Mouse (Mus musculus): ENCODE measurements at regions not wholly inside any gene's neighbourhood (a gene's known extent, or its start where the extent isn't known, plus 50 kb on each side); places are given as distances from the start of the nearest gene placed in this dataset.

DNA sequence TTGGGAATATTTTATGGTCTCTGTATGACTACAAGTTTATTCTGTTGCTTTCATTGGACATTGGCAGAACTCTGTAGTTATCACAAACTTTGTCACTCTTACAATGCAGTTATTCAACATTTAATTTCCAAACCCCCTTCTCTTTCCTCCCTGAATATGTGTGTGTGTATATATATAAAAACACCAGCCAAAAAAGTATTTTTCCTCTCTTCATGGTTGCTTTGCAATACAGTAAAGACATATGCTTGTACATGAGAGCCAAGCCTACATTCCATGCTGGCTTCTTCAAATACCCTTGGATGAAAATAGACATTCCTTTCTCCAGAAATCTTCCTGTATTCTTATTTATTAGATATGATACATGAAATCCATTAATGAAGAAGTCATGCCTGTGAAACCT is 287.3 kb upstream of the A1bg start:
- no peak overlapping the region for H3K4me3 ChIP-seq (ENCODE audit: low read depth, low read length)
- no peak for ATAC-seq (replicated peaks; ENCODE audit: low FRiP score)

DNA sequence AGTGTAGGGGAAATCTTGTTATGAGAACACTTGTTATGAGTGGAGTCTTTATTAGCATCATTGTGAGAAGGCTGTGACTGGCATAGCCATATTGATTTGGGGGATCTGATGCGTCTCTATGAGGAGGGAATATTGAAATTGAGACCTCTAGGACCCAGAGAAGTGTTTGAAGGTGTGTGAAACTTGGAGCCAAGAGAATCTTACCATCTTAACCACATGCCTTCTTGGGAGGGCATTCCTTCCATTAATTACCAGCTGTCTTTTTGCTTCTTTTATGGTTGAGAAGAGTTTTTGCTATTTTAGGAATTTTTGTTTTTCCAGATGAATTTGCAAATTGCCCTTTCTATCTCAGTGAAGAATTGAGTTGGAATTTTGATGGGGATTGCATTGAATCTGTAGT is 267.2 kb upstream of the A1bg start:
- Histone ChIP-seq H3K27ac (ENCODE audit: low read depth, low read length) (no peak overlapping the region), H3K27me3 (ENCODE audit: control insufficient read depth, insufficient read depth, low read length) (no peaks in the 10 kb centered on the region), H3K36me3 (ENCODE audit: control insufficient read depth, insufficient read depth, low read length) (no peaks in the 10 kb centered on the region), H3K4me1 (replicated peaks; ENCODE audit: control insufficient read depth, insufficient read depth, low read length) (no peaks in the 10 kb centered on the region), H3K9ac (ENCODE audit: low read length) (no peak overlapping the region), H3K4me2 (ENCODE audit: low read depth, low read length, severe bottlenecking) (no peak overlapping the region), H3K9me3 (ENCODE audit: control insufficient read depth, low read length) (no peaks in the 10 kb centered on the region), H3K4me3 (ENCODE audit: low read depth, low read length) (no peak overlapping the region)
- 85% methylated on average over 1 of the region's 1 CpGs for WGBS
- no peak for DNase-seq (ENCODE audit: low spot score)
- no peak for ATAC-seq (replicated peaks; ENCODE audit: low FRiP score)

More for the DNA sequence above, 287.3 kb upstream of the A1bg start:
- no peak overlapping the region for H3K4me2 ChIP-seq (ENCODE audit: low read depth, low read length, severe bottlenecking)
- no peaks in the 10 kb centered on the region for H3K36me3 ChIP-seq (ENCODE audit: control insufficient read depth, insufficient read depth, low read length)
- H3K27me3 ChIP-seq (ENCODE audit: control insufficient read depth, insufficient read depth, low read length) = no peaks in the 10 kb centered on the region
- no peak for DNase-seq (ENCODE audit: low spot score)
- H3K4me1 ChIP-seq (replicated peaks; ENCODE audit: control insufficient read depth, insufficient read depth, low read length) = no peaks in the 10 kb centered on the region
- no peak overlapping the region for H3K27ac ChIP-seq (ENCODE audit: low read depth, low read length)
- no peak overlapping the region for H3K9ac ChIP-seq (ENCODE audit: low read length)
- no peaks in the 10 kb centered on the region for H3K9me3 ChIP-seq (ENCODE audit: control insufficient read depth, low read length)

DNA sequence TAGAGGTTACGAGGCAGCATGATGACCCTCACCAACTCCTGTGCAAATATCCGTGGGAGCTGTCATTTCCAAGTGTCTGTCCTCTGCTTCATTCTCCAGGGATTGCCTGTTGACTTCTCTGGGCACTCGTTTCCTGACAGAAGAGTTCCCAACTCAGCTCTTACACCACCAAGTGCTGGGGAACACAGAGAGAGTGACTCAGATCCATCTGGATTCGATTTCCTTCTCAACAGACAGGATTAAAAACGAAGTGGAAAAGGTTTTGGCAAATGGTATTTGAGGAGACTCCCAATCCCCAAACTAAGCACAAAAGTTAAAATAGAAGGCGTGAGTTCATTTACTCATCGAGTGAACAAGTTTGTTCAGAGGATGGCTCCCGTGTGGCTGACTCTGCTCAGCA is 266.7 kb upstream of the A1bg start:
- Histone ChIP-seq H3K4me1 (replicated peaks; ENCODE audit: control insufficient read depth, insufficient read depth, low read length) (peaks cover under 1% of the 10 kb centered on the region; the same call in 1 of the 2 replicates), H3K9ac (ENCODE audit: low read length) (no peak overlapping the region), H3K27ac (ENCODE audit: low read depth, low read length) (no peak overlapping the region), H3K27me3 (ENCODE audit: control insufficient read depth, insufficient read depth, low read length) (no peaks in the 10 kb centered on the region), H3K4me3 (ENCODE audit: low read depth, low read length) (no peak overlapping the region), H3K4me2 (ENCODE audit: low read depth, low read length, severe bottlenecking) (no peak overlapping the region), H3K9me3 (ENCODE audit: control insufficient read depth, low read length) (no peaks in the 10 kb centered on the region), H3K36me3 (ENCODE audit: control insufficient read depth, insufficient read depth, low read length) (no peaks in the 10 kb centered on the region)
- DNase-seq (ENCODE audit: low spot score) = no peak
- ATAC-seq (replicated peaks; ENCODE audit: low FRiP score) = no peak
- whole genome bisulfite sequencing = 69% methylated on average over 8 of the region's 8 CpGs

GRCm38 (mm10) chr15:61184597-61184963 is 261.8 kb upstream of the A1bg start:
- Histone ChIP-seq H3K27ac (ENCODE audit: low read depth, low read length) (no peak overlapping the region), H3K4me3 (ENCODE audit: low read depth, low read length) (no peak overlapping the region), H3K27me3 (ENCODE audit: control insufficient read depth, insufficient read depth, low read length) (no peaks in the 10 kb centered on the region), H3K9me3 (ENCODE audit: control insufficient read depth, low read length) (no peaks in the 10 kb centered on the region), H3K9ac (ENCODE audit: low read length) (no peak overlapping the region), H3K36me3 (ENCODE audit: control insufficient read depth, insufficient read depth, low read length) (no peaks in the 10 kb centered on the region), H3K4me1 (replicated peaks; ENCODE audit: control insufficient read depth, insufficient read depth, low read length) (peaks cover 6% of the 10 kb centered on the region; the same call in 1 of the 2 replicates), H3K4me2 (ENCODE audit: low read depth, low read length, severe bottlenecking) (no peak overlapping the region)
- WGBS = 6% methylated on average over 2 of the region's 2 CpGs
- ATAC-seq (replicated peaks; ENCODE audit: low FRiP score) = peak; percentile 49
- no peak for DNase-seq (ENCODE audit: low spot score)

DNA sequence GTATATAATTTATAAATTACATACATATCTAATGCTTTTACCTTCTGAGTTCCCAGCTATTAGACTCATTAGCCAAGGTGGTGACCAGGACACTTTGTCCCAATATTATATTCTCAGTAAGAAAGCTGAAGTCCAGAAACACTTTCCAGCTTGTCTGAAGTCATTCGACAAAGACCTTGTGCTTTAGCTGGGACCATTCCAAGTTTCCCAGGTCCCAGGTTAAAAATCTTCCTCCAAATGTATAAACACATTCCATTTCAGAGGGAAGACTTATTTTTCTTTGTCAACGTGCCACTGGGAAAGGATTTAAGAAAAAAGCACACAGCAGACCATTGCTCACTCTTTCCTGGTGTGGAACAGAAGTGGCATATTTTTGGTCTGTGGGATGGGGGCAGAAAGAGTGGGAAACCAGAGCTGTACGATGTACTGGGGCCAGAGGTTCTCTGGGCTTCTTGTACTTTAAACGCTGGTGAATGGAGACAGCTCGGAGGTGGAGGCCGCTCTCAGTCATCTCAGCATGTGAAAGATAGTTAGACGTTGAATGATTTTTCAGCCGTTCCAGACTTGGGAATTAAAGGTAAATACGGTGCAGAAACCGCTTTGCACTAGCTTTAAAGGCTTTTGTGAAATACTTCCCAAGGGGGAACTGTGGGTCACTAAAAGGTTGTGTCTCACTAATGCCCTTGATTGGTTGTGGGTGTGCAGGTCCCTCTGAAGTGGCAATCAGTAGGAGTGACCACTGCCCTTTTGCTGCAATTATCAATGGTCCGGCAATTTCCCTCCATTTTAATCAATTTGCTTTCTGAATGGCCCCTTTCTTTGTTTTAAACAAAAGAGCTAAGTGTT is 261.2 kb upstream of the A1bg start:
- Histone ChIP-seq H3K4me1 (replicated peaks; ENCODE audit: control insufficient read depth, insufficient read depth, low read length) (peaks cover 6% of the 10 kb centered on the region; the same call in 1 of the 2 replicates), H3K4me3 (ENCODE audit: low read depth, low read length) (no peak overlapping the region), H3K36me3 (ENCODE audit: control insufficient read depth, insufficient read depth, low read length) (no peaks in the 10 kb centered on the region), H3K9me3 (ENCODE audit: control insufficient read depth, low read length) (no peaks in the 10 kb centered on the region), H3K27me3 (ENCODE audit: control insufficient read depth, insufficient read depth, low read length) (no peaks in the 10 kb centered on the region), H3K27ac (ENCODE audit: low read depth, low read length) (no peak overlapping the region), H3K4me2 (ENCODE audit: low read depth, low read length, severe bottlenecking) (no peak overlapping the region), H3K9ac (ENCODE audit: low read length) (no peak overlapping the region)
- 9% methylated on average over 11 of the region's 11 CpGs for WGBS
- ATAC-seq (replicated peaks; ENCODE audit: low FRiP score) (peak; percentile 76), DNase-seq (ENCODE audit: low spot score) (peak; percentile 48)

- H3K27ac ChIP-seq (ENCODE audit: low read depth, low read length) = no peak overlapping the region
- no peak overlapping the region for H3K4me2 ChIP-seq (ENCODE audit: low read depth, low read length, severe bottlenecking)
- no peaks in the 10 kb centered on the region for H3K9me3 ChIP-seq (ENCODE audit: control insufficient read depth, low read length)
- no peak for DNase-seq (ENCODE audit: low spot score)
- peaks cover 6% of the 10 kb centered on the region; the same call in 1 of the 2 replicates for H3K4me1 ChIP-seq (replicated peaks; ENCODE audit: control insufficient read depth, insufficient read depth, low read length)
- no peak for ATAC-seq (replicated peaks; ENCODE audit: low FRiP score)
- no peak overlapping the region for H3K9ac ChIP-seq (ENCODE audit: low read length)
- H3K27me3 ChIP-seq (ENCODE audit: control insufficient read depth, insufficient read depth, low read length) = no peaks in the 10 kb centered on the region
- 10% methylated on average over 5 of the region's 5 CpGs for WGBS
- no peak overlapping the region for H3K4me3 ChIP-seq (ENCODE audit: low read depth, low read length)
- no peaks in the 10 kb centered on the region for H3K36me3 ChIP-seq (ENCODE audit: control insufficient read depth, insufficient read depth, low read length)
These were observed 260.5 kb upstream of the A1bg start for GRCm38 (mm10) chr15:61183291-61183690.

- no peaks in the 10 kb centered on the region for H3K36me3 ChIP-seq (ENCODE audit: control insufficient read depth, insufficient read depth, low read length)
- H3K9me3 ChIP-seq (ENCODE audit: control insufficient read depth, low read length) = no peaks in the 10 kb centered on the region
- no peak overlapping the region for H3K4me2 ChIP-seq (ENCODE audit: low read depth, low read length, severe bottlenecking)
- no peak overlapping the region for H3K9ac ChIP-seq (ENCODE audit: low read length)
- H3K27me3 ChIP-seq (ENCODE audit: control insufficient read depth, insufficient read depth, low read length) = no peaks in the 10 kb centered on the region
- H3K4me3 ChIP-seq (ENCODE audit: low read depth, low read length) = no peak overlapping the region
- WGBS = 91% methylated on average over 1 of the region's 1 CpGs
- no peak for DNase-seq (ENCODE audit: low spot score)
- no peak overlapping the region for H3K27ac ChIP-seq (ENCODE audit: low read depth, low read length)
- H3K4me1 ChIP-seq (replicated peaks; ENCODE audit: control insufficient read depth, insufficient read depth, low read length) = no peaks in the 10 kb centered on the region
- no peak for ATAC-seq (replicated peaks; ENCODE audit: low FRiP score)
These were observed 246.1 kb upstream of the A1bg start for GRCm38 (mm10) chr15:61168842-61169416.

DNA sequence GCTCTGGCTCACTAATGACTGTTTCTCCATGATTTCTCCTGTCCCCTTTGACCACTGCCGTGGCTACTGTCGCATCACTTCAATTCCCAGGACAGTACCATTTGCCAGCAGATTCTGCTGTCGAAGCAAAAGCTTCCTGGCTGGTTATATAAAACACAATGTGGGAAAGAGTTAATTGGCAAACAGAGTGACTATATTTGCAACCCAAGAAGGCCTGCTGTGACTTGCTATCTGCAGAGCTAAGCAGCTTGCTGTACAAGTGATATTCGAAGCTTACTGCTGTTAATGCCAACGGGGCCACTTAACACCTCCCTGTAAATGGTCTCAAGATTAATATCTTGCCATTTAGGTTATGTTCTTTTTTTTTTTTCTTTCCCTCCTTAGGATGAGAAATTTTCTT is 242.2 kb upstream of the A1bg start:
- WGBS = 75% methylated on average over 5 of the region's 5 CpGs
- H3K27me3 ChIP-seq (ENCODE audit: control insufficient read depth, insufficient read depth, low read length) = no peaks in the 10 kb centered on the region
- DNase-seq (ENCODE audit: low spot score) = no peak

DNA sequence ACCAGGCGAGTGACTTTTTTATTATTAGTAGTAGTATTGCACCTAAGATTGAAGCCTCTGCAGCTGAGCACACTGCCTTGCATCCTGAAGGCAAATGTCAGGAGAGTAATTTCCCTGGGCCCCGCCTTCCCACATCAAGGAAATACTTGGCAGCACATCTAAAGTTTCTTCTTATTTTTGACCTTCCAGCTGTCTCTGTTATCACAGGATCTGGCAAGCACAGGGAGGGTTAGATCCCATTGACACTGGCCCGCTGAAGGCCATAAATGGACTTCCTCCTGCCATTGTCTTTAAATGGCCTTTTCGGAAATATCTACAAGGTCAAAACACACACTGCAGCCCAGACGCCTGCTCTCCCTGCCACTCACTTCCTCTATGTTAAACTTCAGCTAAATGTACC is 238.6 kb upstream of the A1bg start:
- no peak overlapping the region for H3K4me2 ChIP-seq (ENCODE audit: low read depth, low read length, severe bottlenecking)
- no peaks in the 10 kb centered on the region for H3K36me3 ChIP-seq (ENCODE audit: control insufficient read depth, insufficient read depth, low read length)
- no peaks in the 10 kb centered on the region for H3K9me3 ChIP-seq (ENCODE audit: control insufficient read depth, low read length)
- no peak for ATAC-seq (replicated peaks; ENCODE audit: low FRiP score)
- H3K4me3 ChIP-seq (ENCODE audit: low read depth, low read length) = no peak overlapping the region
- no peak overlapping the region for H3K9ac ChIP-seq (ENCODE audit: low read length)
- H3K27me3 ChIP-seq (ENCODE audit: control insufficient read depth, insufficient read depth, low read length) = no peaks in the 10 kb centered on the region
- no peaks in the 10 kb centered on the region; the same call in 1 of the 2 replicates for H3K4me1 ChIP-seq (replicated peaks; ENCODE audit: control insufficient read depth, insufficient read depth, low read length)
- no peak overlapping the region for H3K27ac ChIP-seq (ENCODE audit: low read depth, low read length)
- no peak for DNase-seq (ENCODE audit: low spot score)
- WGBS = 83% methylated on average over 5 of the region's 5 CpGs

More for the DNA sequence above, 242.2 kb upstream of the A1bg start:
- H3K36me3 ChIP-seq (ENCODE audit: control insufficient read depth, insufficient read depth, low read length) = no peaks in the 10 kb centered on the region
- H3K4me1 ChIP-seq (replicated peaks; ENCODE audit: control insufficient read depth, insufficient read depth, low read length) = no peaks in the 10 kb centered on the region
- H3K4me2 ChIP-seq (ENCODE audit: low read depth, low read length, severe bottlenecking) = no peak overlapping the region
- ATAC-seq (replicated peaks; ENCODE audit: low FRiP score) = no peak
- no peak overlapping the region for H3K4me3 ChIP-seq (ENCODE audit: low read depth, low read length)
- no peaks in the 10 kb centered on the region for H3K9me3 ChIP-seq (ENCODE audit: control insufficient read depth, low read length)
- no peak overlapping the region for H3K9ac ChIP-seq (ENCODE audit: low read length)
- H3K27ac ChIP-seq (ENCODE audit: low read depth, low read length) = no peak overlapping the region

Data from forebrain, embryonic 11.5 days (tissue).